Mouse (Mus musculus): ENCODE measurements around the gene Krt34.

DNA sequence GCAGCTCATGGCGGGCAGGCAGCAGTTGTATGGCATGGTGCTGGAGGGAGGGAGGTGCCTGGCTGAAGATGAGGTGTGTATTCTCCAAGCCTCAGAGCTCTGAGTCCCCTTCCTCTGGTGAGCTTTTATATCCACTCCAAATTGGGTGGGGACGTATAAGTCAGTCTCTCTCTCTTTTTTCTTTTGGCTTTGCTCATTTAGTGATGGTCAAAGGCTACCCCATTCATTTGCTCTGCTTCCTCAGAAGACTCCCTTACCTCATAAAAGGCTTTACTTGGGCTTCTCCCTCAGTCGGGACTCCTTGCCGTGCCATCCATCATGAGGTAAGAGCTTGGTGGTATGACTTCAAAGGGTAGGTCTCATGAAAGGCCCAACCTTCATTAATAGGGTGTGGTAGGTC lies 25.2 kb downstream of the Krt34 start, which contains the start of gene Krt33a:
- TF ChIP-seq CTCF (IDR thresholded peaks at IDR 0.05; ENCODE audit: borderline replicate concordance, extremely low read depth, insufficient read depth, insufficient read length) (no peak), POLR2A (IDR thresholded peaks at IDR 0.05; ENCODE audit: borderline replicate concordance, extremely low read depth, insufficient read depth, insufficient read length, poor library complexity, severe bottlenecking) (no peak)

Measured in brain, embryonic 14.5 days (tissue).